Mouse (Mus musculus): Measurements from ENCODE around the gene Hsph1.

- TF ChIP-seq CTCF (IDR thresholded peaks at IDR 0.05; ENCODE audit: low read depth, low read length) (no peak), GATA1 (IDR thresholded peaks at IDR 0.05; ENCODE audit: borderline replicate concordance, low read length) (no peak)
These were observed 23.2 kb upstream of the Hsph1 start for GRCm38 (mm10) chr5:149659414-149659780.

All from G1E (cell line).